Comparison of ENCODE assay signal across 9 mouse cellular contexts in the genomic region with DNA sequence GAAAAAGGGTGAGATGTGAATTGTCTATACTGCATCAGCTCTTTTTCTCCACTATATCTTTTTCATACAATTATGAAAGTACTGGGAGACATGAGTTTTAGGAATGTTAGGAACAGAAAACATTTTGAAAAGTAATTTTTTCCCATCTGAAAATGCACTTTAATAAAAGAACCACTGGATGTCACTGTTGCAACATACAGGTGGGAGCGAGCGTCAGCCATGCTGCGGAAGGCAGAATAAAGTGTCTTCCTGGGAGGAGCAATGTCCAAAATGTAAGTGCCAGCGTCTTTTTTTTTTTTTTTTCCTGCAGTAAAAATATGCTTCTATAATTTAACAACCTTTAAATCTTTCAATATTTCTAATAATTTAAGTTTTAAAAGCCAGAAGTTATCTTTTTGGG.
DNase-seq lines count a peak whose midpoint lies in the region; ATAC-seq and TF ChIP-seq lines count a peak whose summit lies in the region.
"Had no signal": no experiment of that assay in that cellular context is flagged by ENCODE, and none has a peak within 500 bp of the region (broad histone marks: within the 10 kb centered on the region; RNA-seq: fewer than 3 reads in every experiment).

No protein-coding gene starts in this region.

- no peak for TF ChIP-seq POLR2A in limb, embryonic 14.5 days (IDR thresholded peaks at IDR 0.05; ENCODE audit: borderline replicate concordance, extremely low read depth, insufficient read depth, insufficient read length)

- WGBS in limb, embryonic 14.5 days: 14% methylated on average over 4 of the region's 4 CpGs
- 31% methylated on average over 4 of the region's 4 CpGs for WGBS in limb, embryonic 10.5 days

- H3K4me2 ChIP-seq in limb, embryonic 14.5 days (replicated peaks; ENCODE audit: low read depth, low read length, severe bottlenecking): no peak overlapping the region
- H3K4me2 ChIP-seq: stomach, embryonic 15.5 days had no signal

- no peak overlapping the region for H3K4me3 ChIP-seq in limb, embryonic 14.5 days (replicated peaks; ENCODE audit: low read length)
- no peak overlapping the region for H3K4me3 ChIP-seq in limb, embryonic 10.5 days
- H3K4me3 ChIP-seq: stomach, embryonic 15.5 days had no signal

- H3K27ac ChIP-seq in limb, embryonic 14.5 days (replicated peaks; ENCODE audit: low read depth, low read length): no peak overlapping the region
- H3K27ac ChIP-seq in limb, embryonic 10.5 days: no peak overlapping the region
- H3K27ac ChIP-seq: stomach, embryonic 15.5 days had no signal

- no peak overlapping the region for H3K9ac ChIP-seq in limb, embryonic 14.5 days (ENCODE audit: low read depth, low read length, severe bottlenecking)
- H3K9ac ChIP-seq: stomach, embryonic 15.5 days had no signal

- H3K4me1 ChIP-seq in limb, embryonic 14.5 days (ENCODE audit: control insufficient read depth, insufficient read depth, low read length): no peaks in the 10 kb centered on the region
- H3K4me1 ChIP-seq in limb, embryonic 10.5 days: no peaks in the 10 kb centered on the region
- H3K4me1 ChIP-seq: stomach, embryonic 15.5 days had no signal

- DNase-seq in cerebellum, postnatal 14 days: peak; percentile 53 to 59
- no peak for DNase-seq in cerebellum, adult 8-10 months
- DNase-seq in limb, embryonic 14.5 days (ENCODE audit: low spot score): peak; percentile 62
- no peak for DNase-seq in limb, embryonic 10.5 days (ENCODE audit: low spot score)
- peak; percentile 40 for DNase-seq in Muller cell, postnatal 12 days (ENCODE audit: inconsistent ontology term)
- DNase-seq in splenic B cell, adult 2 months (ENCODE audit: low read depth, low spot score): peak; percentile 31
- no peak for DNase-seq in layer of hippocampus, postnatal 36 days

- H3K27me3 ChIP-seq in limb, embryonic 14.5 days (ENCODE audit: control insufficient read depth, insufficient read depth, low read length): no peaks in the 10 kb centered on the region
- H3K27me3 ChIP-seq in limb, embryonic 10.5 days (ENCODE audit: low read depth, poor library complexity, severe bottlenecking): no peaks in the 10 kb centered on the region
- no peaks in the 10 kb centered on the region for H3K27me3 ChIP-seq in splenic B cell, adult 2 months (ENCODE audit: control insufficient read depth, insufficient read depth, low read length, poor library complexity, severe bottlenecking)
- H3K27me3 ChIP-seq: stomach, embryonic 15.5 days had no signal

- H3K36me3 ChIP-seq in limb, embryonic 14.5 days (ENCODE audit: control insufficient read depth, insufficient read depth, low read length): no peaks in the 10 kb centered on the region
- no peaks in the 10 kb centered on the region for H3K36me3 ChIP-seq in limb, embryonic 10.5 days
- no peaks in the 10 kb centered on the region for H3K36me3 ChIP-seq in splenic B cell, adult 2 months (ENCODE audit: control insufficient read depth, insufficient read depth, low read length, poor library complexity, severe bottlenecking)
- H3K36me3 ChIP-seq: stomach, embryonic 15.5 days had no signal

- no peaks in the 10 kb centered on the region for H3K9me3 ChIP-seq in limb, embryonic 14.5 days (ENCODE audit: control insufficient read depth, low read length)
- H3K9me3 ChIP-seq in limb, embryonic 10.5 days (replicated peaks): no peaks in the 10 kb centered on the region
- H3K9me3 ChIP-seq: stomach, embryonic 15.5 days had no signal

- no peak for ATAC-seq in limb, embryonic 14.5 days (ENCODE audit: low FRiP score, low read depth)
- peak; percentile 76 for ATAC-seq in granulocyte monocyte progenitor cell, adult 5-6 weeks (replicated peaks; ENCODE audit: poor library complexity, severe bottlenecking)

Comparison
In these comparisons a context has a peak if more than half of its experiments do, and no peak if none do; other contexts are left out.
1. DNase-seq: peak in cerebellum, postnatal 14 days (2 of 2), limb, embryonic 14.5 days (single experiment), Muller cell, postnatal 12 days (single experiment) and splenic B cell, adult 2 months (single experiment); none in cerebellum, adult 8-10 months (single experiment), limb, embryonic 10.5 days (single experiment) and layer of hippocampus, postnatal 36 days (0 of 2).